Mouse (Mus musculus): ENCODE measurements at regions not wholly inside any gene's neighbourhood (a gene's known extent, or its start where the extent isn't known, plus 50 kb on each side); places are given as distances from the start of the nearest gene placed in this dataset.

- DNase-seq, result no peak
Observed at GRCm38 (mm10) chr11:79823631-79824310, 138.4 kb downstream of the Utp6 start.

GRCm38 (mm10) chr11:79821986-79822385 lies 140.2 kb downstream of the Utp6 start:
- DNase-seq, result peak; percentile 43 to 56

- no peak for DNase-seq
Observed at GRCm38 (mm10) chr11:79815156-79815555, 147.0 kb downstream of the Utp6 start.

GRCm38 (mm10) chr11:79806911-79807466 lies 155.2 kb downstream of the Utp6 start:
- no peak for DNase-seq

GRCm38 (mm10) chr11:79806417-79806816 lies 155.8 kb downstream of the Utp6 start:
- no peak for DNase-seq

- no peak for DNase-seq
Observed at GRCm38 (mm10) chr11:79805981-79806415, 156.2 kb downstream of the Utp6 start.

GRCm38 (mm10) chr11:79803971-79804370 lies 158.2 kb downstream of the Utp6 start:
- DNase-seq, result no peak

GRCm38 (mm10) chr11:79803006-79803405 lies 159.2 kb downstream of the Utp6 start:
- DNase-seq, result peak; percentile 45 to 48

- no peak for DNase-seq
Observed at GRCm38 (mm10) chr11:79802566-79802965, 159.6 kb downstream of the Utp6 start.

GRCm38 (mm10) chr11:79800256-79800655 lies 161.9 kb downstream of the Utp6 start:
- DNase-seq, result no peak

GRCm38 (mm10) chr11:79788251-79788741 lies 173.9 kb downstream of the Utp6 start:
- DNase-seq, result no peak

- no peak for DNase-seq
Observed at GRCm38 (mm10) chr11:79787766-79788165, 174.4 kb downstream of the Utp6 start.

GRCm38 (mm10) chr11:79784071-79784470 lies 178.1 kb downstream of the Utp6 start:
- no peak for DNase-seq

- DNase-seq, result no peak
Observed at GRCm38 (mm10) chr11:79781966-79782365, 180.2 kb downstream of the Utp6 start.

- no peak for DNase-seq
Observed at GRCm38 (mm10) chr11:79779756-79780155, 182.4 kb downstream of the Utp6 start.

GRCm38 (mm10) chr11:79778522-79778921 lies 183.7 kb downstream of the Utp6 start:
- DNase-seq, result no peak

GRCm38 (mm10) chr11:79777988-79778387 lies 184.2 kb downstream of the Utp6 start:
- DNase-seq, result no peak

- DNase-seq, result no peak
Observed at GRCm38 (mm10) chr11:79776577-79776976, 185.6 kb downstream of the Rab11fip4 start.

GRCm38 (mm10) chr11:79773755-79774154 lies 182.7 kb downstream of the Rab11fip4 start:
- DNase-seq, result no peak

- DNase-seq, result no peak
Observed at GRCm38 (mm10) chr11:79771431-79771830, 180.4 kb downstream of the Rab11fip4 start.

GRCm38 (mm10) chr11:79767111-79767510 lies 176.1 kb downstream of the Rab11fip4 start:
- no peak for DNase-seq

GRCm38 (mm10) chr11:79766036-79766435 lies 175.0 kb downstream of the Rab11fip4 start:
- no peak for DNase-seq

GRCm38 (mm10) chr11:79765396-79765795 lies 174.4 kb downstream of the Rab11fip4 start:
- no peak for DNase-seq

GRCm38 (mm10) chr11:79764026-79764425 lies 173.0 kb downstream of the Rab11fip4 start:
- DNase-seq, result no peak

GRCm38 (mm10) chr11:79762654-79763053 lies 171.6 kb downstream of the Rab11fip4 start:
- no peak for DNase-seq

Measured in cerebellum, adult 18-20 months (tissue).